Mouse (Mus musculus) embryonic facial prominence, embryonic 12.5 days (tissue): ENCODE measurements around the gene Dgkd. TPM values are rescaled to one million over a fixed set of nuclear protein-coding genes. Genes with fewer than 3 reads are reported as not detected.

Source experiments
- ATAC-seq: fragments of 200-750 bp; cut with Nextera tagmentation; 2 replicates; pipeline ENCODE4 v1.8.0; 2017; ENCODE audit not compliant: insufficient number of reproducible peaks, insufficient read depth, low FRiP score, low TSS enrichment
- H3K27ac ChIP-seq: fragments of 300-500 bp; sonication (generic); 2 replicates; pipeline ENCODE4 v1.5.1; 2016; ENCODE audit warnings: mild to moderate bottlenecking
- H3K27me3 ChIP-seq: fragments of 300-500 bp; sonication (generic); 2 replicates; pipeline ENCODE4 v1.6.1; 2016; ENCODE audit warnings: mild to moderate bottlenecking, moderate library complexity
- H3K36me3 ChIP-seq: fragments of 300-500 bp; sonication (generic); 2 replicates; pipeline ENCODE4 v1.6.1; 2016; ENCODE audit warnings: mild to moderate bottlenecking
- H3K4me1 ChIP-seq: fragments of 300-500 bp; sonication (generic); 2 replicates; pipeline ENCODE4 v1.6.1; 2016
- H3K4me2 ChIP-seq: fragments of 300-500 bp; sonication (generic); replicated peaks from 2 replicates; pipeline ENCODE4 v1.6.1; 2016; ENCODE audit warnings: mild to moderate bottlenecking, moderate library complexity
- H3K4me3 ChIP-seq: fragments of 300-500 bp; sonication (generic); 2 replicates; pipeline ENCODE4 v1.5.1; 2016; ENCODE audit warnings: mild to moderate bottlenecking
- H3K9ac ChIP-seq: fragments of 300-500 bp; sonication (generic); 2 replicates; pipeline ENCODE4 v1.6.1; 2016; ENCODE audit warnings: mild to moderate bottlenecking, moderate library complexity
- H3K9me3 ChIP-seq: fragments of 300-500 bp; sonication (generic); 2 replicates; pipeline ENCODE4 v1.6.1; 2016; ENCODE audit warnings: mild to moderate bottlenecking, moderate library complexity
- WGBS: fragments of 180-500 bp; shearing (Covaris S2); methylation state at CpG from one replicate; pipeline ENCODE4 v1.1.7; 2016; 5-methylcytosine and 5-hydroxymethylcytosine counted together
- polyA plus RNA-seq: library from polyadenylated mRNA; unstranded; fragments of >200 nt; fragmentation: Nextera tagmentation; extraction: Ambion mirVana; gene quantifications from 2 replicates; pipeline ENCODE4 v1.2.1, GENCODE M21; 2016

Gene Dgkd
- polyA plus RNA-seq, 1 experiment from 2014 or later, result 37.9 TPM

GRCm38 (mm10) chr1:87891634-87892033 is 38.5 kb downstream of the Dgkd start:
- Histone ChIP-seq H3K36me3 (no peaks in the 10 kb centered on the region), H3K27ac (no peak overlapping the region), H3K4me1 (no peaks in the 10 kb centered on the region), H3K9ac (no peak overlapping the region), H3K4me3 (no peak overlapping the region), H3K9me3 (no peaks in the 10 kb centered on the region), H3K27me3 (no peaks in the 10 kb centered on the region), H3K4me2 (no peak overlapping the region)
- ATAC-seq, result no peak
- 85% methylated on average over 4 of the region's 4 CpGs for WGBS

GRCm38 (mm10) chr1:87892499-87892898 is 39.4 kb downstream of the Dgkd start:
- Histone ChIP-seq H3K4me3 (no peak overlapping the region), H3K27me3 (no peaks in the 10 kb centered on the region), H3K27ac (no peak overlapping the region), H3K9me3 (no peaks in the 10 kb centered on the region), H3K4me2 (no peak overlapping the region), H3K9ac (no peak overlapping the region), H3K4me1 (no peaks in the 10 kb centered on the region), H3K36me3 (no peaks in the 10 kb centered on the region)
- no peak for ATAC-seq
- WGBS, result 43% methylated on average over 2 of the region's 2 CpGs

- 87% methylated on average over 4 of the region's 4 CpGs for WGBS
- Histone ChIP-seq H3K27ac (no peak overlapping the region), H3K36me3 (no peaks in the 10 kb centered on the region), H3K27me3 (no peaks in the 10 kb centered on the region), H3K9me3 (no peaks in the 10 kb centered on the region), H3K9ac (no peak overlapping the region), H3K4me2 (no peak overlapping the region), H3K4me1 (no peaks in the 10 kb centered on the region), H3K4me3 (no peak overlapping the region)
- ATAC-seq, result no peak
These were observed 40.3 kb downstream of the Dgkd start for GRCm38 (mm10) chr1:87893414-87893813.

- Histone ChIP-seq H3K9ac (no peak overlapping the region), H3K27me3 (no peaks in the 10 kb centered on the region), H3K36me3 (no peaks in the 10 kb centered on the region), H3K27ac (no peak overlapping the region), H3K4me3 (no peak overlapping the region), H3K9me3 (no peaks in the 10 kb centered on the region), H3K4me2 (no peak overlapping the region), H3K4me1 (no peaks in the 10 kb centered on the region)
- 96% methylated on average over 2 of the region's 2 CpGs for WGBS
- ATAC-seq, result no peak
These were observed 43.8 kb downstream of the Dgkd start for GRCm38 (mm10) chr1:87896921-87897320.

GRCm38 (mm10) chr1:87899701-87900100 is 46.6 kb downstream of the Dgkd start:
- Histone ChIP-seq H3K36me3 (no peaks in the 10 kb centered on the region), H3K27ac (no peak overlapping the region), H3K9me3 (no peaks in the 10 kb centered on the region), H3K4me1 (no peaks in the 10 kb centered on the region), H3K9ac (no peak overlapping the region), H3K27me3 (no peaks in the 10 kb centered on the region), H3K4me2 (no peak overlapping the region), H3K4me3 (no peak overlapping the region)
- no peak for ATAC-seq
- 78% methylated on average over 2 of the region's 2 CpGs for WGBS

- no peaks in the 10 kb centered on the region for H3K27me3 ChIP-seq
- no peaks in the 10 kb centered on the region for H3K4me1 ChIP-seq
- H3K36me3 ChIP-seq, result no peaks in the 10 kb centered on the region
- H3K4me2 ChIP-seq, result no peak overlapping the region
- no peak overlapping the region for H3K9ac ChIP-seq
- WGBS, result 82% methylated on average over 6 of the region's 6 CpGs
- H3K9me3 ChIP-seq, result no peaks in the 10 kb centered on the region
- H3K27ac ChIP-seq, result no peak overlapping the region
- ATAC-seq, result no peak
- no peak overlapping the region for H3K4me3 ChIP-seq
These were observed 47.9 kb downstream of the Dgkd start for GRCm38 (mm10) chr1:87900979-87901378.

- Histone ChIP-seq H3K9me3 (no peaks in the 10 kb centered on the region), H3K36me3 (no peaks in the 10 kb centered on the region), H3K4me2 (no peak overlapping the region), H3K27ac (no peak overlapping the region), H3K9ac (no peak overlapping the region), H3K4me1 (no peaks in the 10 kb centered on the region), H3K4me3 (no peak overlapping the region), H3K27me3 (no peaks in the 10 kb centered on the region)
- no peak for ATAC-seq
These were observed 49.1 kb downstream of the Dgkd start for GRCm38 (mm10) chr1:87902186-87902585.

GRCm38 (mm10) chr1:87906361-87906956 is 53.4 kb downstream of the Dgkd start:
- Histone ChIP-seq H3K4me3 (no peak overlapping the region), H3K27ac (no peak overlapping the region), H3K36me3 (peaks cover 5% of the 10 kb centered on the region; the same call in 1 of the 2 replicates), H3K9me3 (no peaks in the 10 kb centered on the region), H3K27me3 (no peaks in the 10 kb centered on the region), H3K9ac (no peak overlapping the region), H3K4me2 (no peak overlapping the region), H3K4me1 (no peaks in the 10 kb centered on the region)
- WGBS, result 83% methylated on average over 5 of the region's 5 CpGs
- ATAC-seq, result no peak

GRCm38 (mm10) chr1:87908006-87908405 is 54.9 kb downstream of the Dgkd start:
- H3K9ac ChIP-seq, result no peak overlapping the region
- H3K27me3 ChIP-seq, result no peaks in the 10 kb centered on the region
- peaks cover 5% of the 10 kb centered on the region; the same call in 1 of the 2 replicates for H3K36me3 ChIP-seq
- no peaks in the 10 kb centered on the region for H3K4me1 ChIP-seq
- WGBS, result 89% methylated on average over 2 of the region's 2 CpGs
- no peak overlapping the region for H3K27ac ChIP-seq
- H3K4me2 ChIP-seq, result no peak overlapping the region
- no peak for ATAC-seq
- H3K4me3 ChIP-seq, result no peak overlapping the region
- H3K9me3 ChIP-seq, result no peaks in the 10 kb centered on the region

GRCm38 (mm10) chr1:87908736-87909135 is 55.6 kb downstream of the Dgkd start:
- no peak for ATAC-seq
- Histone ChIP-seq H3K9ac (no peak overlapping the region), H3K4me3 (no peak overlapping the region), H3K4me1 (no peaks in the 10 kb centered on the region), H3K27ac (no peak overlapping the region), H3K4me2 (no peak overlapping the region), H3K27me3 (no peaks in the 10 kb centered on the region), H3K9me3 (no peaks in the 10 kb centered on the region), H3K36me3 (peaks cover 5% of the 10 kb centered on the region; the same call in 1 of the 2 replicates)
- WGBS, result 77% methylated on average over 3 of the region's 3 CpGs

GRCm38 (mm10) chr1:87909565-87909964 is 56.5 kb downstream of the Dgkd start:
- no peak overlapping the region for H3K9ac ChIP-seq
- H3K27me3 ChIP-seq, result no peaks in the 10 kb centered on the region
- ATAC-seq, result no peak
- peaks cover 5% of the 10 kb centered on the region; the same call in 1 of the 2 replicates for H3K36me3 ChIP-seq
- H3K9me3 ChIP-seq, result no peaks in the 10 kb centered on the region
- no peak overlapping the region for H3K27ac ChIP-seq
- no peaks in the 10 kb centered on the region for H3K4me1 ChIP-seq
- no peak overlapping the region for H3K4me3 ChIP-seq
- no peak overlapping the region for H3K4me2 ChIP-seq

- H3K4me2 ChIP-seq, result no peak overlapping the region
- no peaks in the 10 kb centered on the region for H3K27me3 ChIP-seq
- 76% methylated on average over 1 of the region's 1 CpGs for WGBS
- no peak overlapping the region for H3K4me3 ChIP-seq
- peaks cover 5% of the 10 kb centered on the region; the same call in 1 of the 2 replicates for H3K36me3 ChIP-seq
- no peaks in the 10 kb centered on the region for H3K9me3 ChIP-seq
- H3K9ac ChIP-seq, result no peak overlapping the region
- ATAC-seq, result no peak
- no peaks in the 10 kb centered on the region for H3K4me1 ChIP-seq
- no peak overlapping the region for H3K27ac ChIP-seq
These were observed 57.3 kb downstream of the Dgkd start for GRCm38 (mm10) chr1:87910428-87910827.

GRCm38 (mm10) chr1:87913356-87913755 is 60.3 kb downstream of the Dgkd start:
- Histone ChIP-seq H3K27ac (no peak overlapping the region), H3K27me3 (no peaks in the 10 kb centered on the region), H3K9ac (no peak overlapping the region), H3K9me3 (no peaks in the 10 kb centered on the region), H3K36me3 (peaks cover 25% of the 10 kb centered on the region), H3K4me3 (no peak overlapping the region), H3K4me2 (no peak overlapping the region), H3K4me1 (no peaks in the 10 kb centered on the region)
- no peak for ATAC-seq
